Mouse (Mus musculus) stomach, postnatal 0 days (tissue): ENCODE results near the gene Hmga1b.

Experiments used
- CTCF ChIP-seq: IDR thresholded peaks from 2 replicates; pipeline ENCODE4 v1.5.1; 2016; ENCODE audit warnings: antibody characterized with exemption, low read depth, mild to moderate bottlenecking, moderate library complexity
- EP300 ChIP-seq: optimal IDR thresholded peaks from 2 replicates; pipeline ENCODE3; 2016; ENCODE audit warnings: antibody characterized with exemption

DNA sequence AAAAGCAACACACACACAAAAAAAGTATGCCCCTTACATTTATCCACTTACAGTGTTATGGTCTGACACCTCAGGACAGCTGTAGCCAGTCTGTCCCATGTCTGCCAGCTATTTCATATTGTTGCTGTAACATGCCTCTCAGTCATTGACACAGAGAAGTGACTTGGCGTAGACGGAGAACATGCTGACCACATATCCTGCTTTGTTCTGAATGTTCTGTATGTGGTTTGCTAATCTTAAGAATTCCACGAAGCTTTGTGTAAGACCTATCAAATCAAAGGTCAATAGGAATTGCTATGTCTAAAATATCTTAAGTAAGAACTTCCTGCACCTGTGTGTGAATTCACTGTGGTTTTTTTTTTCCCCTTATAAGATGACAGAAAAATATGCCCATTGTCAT lies 35.6 kb downstream of the Hmga1b start:
- TF ChIP-seq CTCF (no peak), EP300 (no peak)
